Mouse (Mus musculus): ENCODE results near the gene St8sia2.
"Not testable (repeated sequence)": the region's sequence is repeated elsewhere in the genome, so short reads cannot be mapped to it uniquely, and the experiment has no call there.

The St8sia2 gene

GRCm38 (mm10) chr7:73972157-73972556, 41.3 kb downstream of the St8sia2 start:
- not testable (repeated sequence) for DNase-seq

- DNase-seq: no peak
Observed at GRCm38 (mm10) chr7:73965164-73965563, 48.3 kb downstream of the St8sia2 start.

GRCm38 (mm10) chr7:73962431-73962830, 51.1 kb downstream of the St8sia2 start:
- DNase-seq: no peak

- DNase-seq: peak; percentile 59
Observed at GRCm38 (mm10) chr7:73954441-73954840, 59.0 kb downstream of the St8sia2 start.

- DNase-seq: no peak
Observed at GRCm38 (mm10) chr7:73953131-73953530, 60.4 kb downstream of the St8sia2 start.

- peak; percentile 73 for DNase-seq
Observed at GRCm38 (mm10) chr7:73941640-73942039, 71.8 kb downstream of the St8sia2 start.

GRCm38 (mm10) chr7:73939236-73939635, 74.3 kb downstream of the St8sia2 start:
- DNase-seq: no peak

- peak; percentile 24 for DNase-seq
Observed at GRCm38 (mm10) chr7:73938046-73938810, 75.3 kb downstream of the St8sia2 start.

- no peak for DNase-seq
Observed at GRCm38 (mm10) chr7:73936119-73936518, 77.4 kb downstream of the St8sia2 start.

GRCm38 (mm10) chr7:73935703-73936102, 77.8 kb downstream of the St8sia2 start:
- no peak for DNase-seq

- no peak for DNase-seq
Observed at GRCm38 (mm10) chr7:73933036-73933435, 80.5 kb downstream of the St8sia2 start.

GRCm38 (mm10) chr7:73920921-73921485, 92.5 kb downstream of the St8sia2 start:
- peak; percentile 25 for DNase-seq

GRCm38 (mm10) chr7:73917633-73918311, 95.7 kb downstream of the St8sia2 start:
- DNase-seq: peak; percentile 38

- DNase-seq: no peak
Observed at GRCm38 (mm10) chr7:73911899-73912298, 101.6 kb downstream of the St8sia2 start.

- DNase-seq: no peak
Observed at GRCm38 (mm10) chr7:73910843-73911242, 102.6 kb downstream of the St8sia2 start.

- DNase-seq: no peak
Observed at GRCm38 (mm10) chr7:73909432-73910205, 103.9 kb downstream of the St8sia2 start.

- peak; percentile 92 for DNase-seq
Observed at GRCm38 (mm10) chr7:73894506-73894905, 119.0 kb downstream of the St8sia2 start.

GRCm38 (mm10) chr7:73891830-73892229, 121.7 kb downstream of the St8sia2 start:
- no peak for DNase-seq

- no peak for DNase-seq
Observed at GRCm38 (mm10) chr7:73890891-73891610, 122.4 kb downstream of the St8sia2 start.

- peak; percentile 25 for DNase-seq
Observed at GRCm38 (mm10) chr7:73890466-73890865, 123.0 kb downstream of the St8sia2 start.

Data from retina, postnatal 1 day (tissue).